Mouse (Mus musculus): ENCODE results near the gene Gm28036. TPM values are rescaled to one million over a fixed set of nuclear protein-coding genes. Genes with fewer than 3 reads are reported as not detected.
A peak's percentile ranks its signal among the peaks of the same experiment; 100 is the strongest.

Gm28036 gene
- polyA plus RNA-seq, 1 experiment from 2014 or later = 13.6 TPM

DNA sequence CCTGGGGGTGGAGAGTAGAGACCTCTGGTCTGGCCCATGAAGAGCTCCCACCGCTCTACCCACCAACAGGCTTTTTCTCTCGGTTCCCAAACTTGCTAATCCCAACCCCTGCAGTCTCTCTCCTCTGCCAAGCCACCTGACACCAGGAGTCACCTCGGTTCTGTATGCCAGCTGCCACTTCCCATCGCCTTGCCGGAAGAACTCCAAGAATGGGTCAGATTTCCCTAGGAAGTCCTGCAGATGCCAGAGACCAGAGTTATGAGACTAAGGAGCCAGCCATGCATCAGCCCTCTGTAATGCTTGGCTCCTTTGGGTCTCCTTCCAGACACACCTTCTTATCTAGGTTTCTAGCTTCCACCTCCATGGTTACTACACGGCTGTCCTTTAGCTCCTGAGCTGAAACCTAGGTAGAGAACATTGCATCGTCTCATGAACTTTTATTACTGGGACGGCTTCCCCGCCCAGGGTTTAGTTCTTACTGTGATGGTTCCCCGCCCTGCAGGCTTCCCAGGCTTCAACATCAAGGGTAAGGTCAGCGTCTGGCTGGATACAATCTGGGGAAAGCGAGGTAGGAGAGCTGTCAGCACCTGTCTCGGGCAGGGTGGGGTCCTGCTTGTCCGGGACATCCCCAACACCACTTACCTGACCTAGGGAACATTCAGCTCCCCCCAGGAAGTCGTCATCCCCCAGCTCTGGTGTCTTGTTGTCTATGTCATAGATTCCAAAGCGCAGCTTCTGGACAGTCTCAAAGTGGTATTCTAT, 48.3 kb downstream of the Gm28036 start:
- Histone ChIP-seq H3K9me3 (ENCODE audit: control insufficient read depth, low read length) (no peaks in the 10 kb centered on the region), H3K27me3 (replicated peaks; ENCODE audit: control insufficient read depth, insufficient read depth, low read length) (no peaks in the 10 kb centered on the region), H3K4me3 (ENCODE audit: low read depth, low read length) (no peak overlapping the region), H3K9ac (ENCODE audit: low read length) (no peak overlapping the region), H3K27ac (ENCODE audit: low read depth) (no peak overlapping the region), H3K36me3 (ENCODE audit: control insufficient read depth, insufficient read depth, low read length) (peaks cover 57% of the 10 kb centered on the region), H3K4me1 (replicated peaks; ENCODE audit: control insufficient read depth, insufficient read depth, low read length) (no peaks in the 10 kb centered on the region; the same call in 1 of the 2 replicates), H3K4me2 (ENCODE audit: low read length) (no peak overlapping the region)
- DNase-seq (ENCODE audit: low spot score) (peak; percentile 48), ATAC-seq (replicated peaks; ENCODE audit: low FRiP score, low TSS enrichment, low read depth) (no peak)
- WGBS = 85% methylated on average over 16 of the region's 16 CpGs

DNA sequence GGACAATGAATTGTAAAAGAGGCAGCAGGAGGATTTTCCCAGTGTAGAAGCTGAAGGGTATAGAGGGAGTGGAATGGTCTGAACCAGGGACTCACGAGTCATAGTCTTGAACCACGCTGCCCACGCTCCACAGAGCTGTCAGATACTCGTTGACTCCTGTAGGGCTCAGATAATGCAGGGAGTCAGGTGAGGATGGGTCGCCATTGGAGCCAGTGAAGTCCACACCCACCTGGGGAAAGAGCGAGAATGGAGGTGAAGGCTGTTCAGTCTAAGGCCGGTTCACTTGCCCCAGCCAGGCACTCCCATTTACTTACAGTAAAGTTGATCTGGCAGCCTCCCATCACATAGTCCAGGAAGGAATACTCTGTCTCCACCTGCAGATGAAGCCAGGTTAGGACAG, 49.4 kb downstream of the Gm28036 start:
- WGBS = 95% methylated on average over 7 of the region's 7 CpGs
- Histone ChIP-seq H3K9ac (ENCODE audit: low read length) (no peak overlapping the region), H3K27me3 (replicated peaks; ENCODE audit: control insufficient read depth, insufficient read depth, low read length) (no peaks in the 10 kb centered on the region), H3K27ac (ENCODE audit: low read depth) (no peak overlapping the region), H3K36me3 (ENCODE audit: control insufficient read depth, insufficient read depth, low read length) (peaks cover 68% of the 10 kb centered on the region), H3K4me3 (ENCODE audit: low read depth, low read length) (no peak overlapping the region), H3K4me2 (ENCODE audit: low read length) (no peak overlapping the region), H3K9me3 (ENCODE audit: control insufficient read depth, low read length) (no peaks in the 10 kb centered on the region), H3K4me1 (replicated peaks; ENCODE audit: control insufficient read depth, insufficient read depth, low read length) (no peaks in the 10 kb centered on the region; the same call in 1 of the 2 replicates)
- DNase-seq (ENCODE audit: low spot score) (peak; percentile 48), ATAC-seq (replicated peaks; ENCODE audit: low FRiP score, low TSS enrichment, low read depth) (no peak)

DNA sequence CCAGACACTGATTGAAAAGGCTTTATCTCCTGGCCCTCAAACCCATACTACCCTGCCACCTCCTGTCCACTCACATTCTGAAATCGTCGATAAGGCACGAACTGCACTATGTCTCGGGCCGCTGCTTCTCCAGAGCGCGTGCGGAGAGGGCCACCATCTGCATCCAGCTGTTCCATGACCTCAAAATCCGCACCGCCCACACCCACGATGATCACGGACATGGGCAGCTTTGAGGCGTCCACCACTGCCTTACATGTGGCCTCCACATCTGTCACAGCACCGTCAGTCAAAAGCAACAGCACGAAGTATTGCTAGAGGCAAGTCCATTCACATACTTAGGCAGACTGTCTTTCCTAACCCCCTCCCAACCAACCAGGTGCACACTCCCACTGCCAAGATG, 53.2 kb downstream of the Gm28036 start:
- Histone ChIP-seq H3K4me1 (replicated peaks; ENCODE audit: control insufficient read depth, insufficient read depth, low read length) (no peaks in the 10 kb centered on the region), H3K9me3 (ENCODE audit: control insufficient read depth, low read length) (no peaks in the 10 kb centered on the region), H3K27ac (ENCODE audit: low read depth) (no peak overlapping the region), H3K9ac (ENCODE audit: low read length) (no peak overlapping the region), H3K36me3 (ENCODE audit: control insufficient read depth, insufficient read depth, low read length) (peaks cover 97% of the 10 kb centered on the region), H3K4me2 (ENCODE audit: low read length) (no peak overlapping the region), H3K4me3 (ENCODE audit: low read depth, low read length) (no peak overlapping the region), H3K27me3 (replicated peaks; ENCODE audit: control insufficient read depth, insufficient read depth, low read length) (no peaks in the 10 kb centered on the region)
- DNase-seq (ENCODE audit: low spot score) = no peak
- ATAC-seq (replicated peaks; ENCODE audit: low FRiP score, low TSS enrichment, low read depth) = no peak
- WGBS = 89% methylated on average over 15 of the region's 15 CpGs

DNA sequence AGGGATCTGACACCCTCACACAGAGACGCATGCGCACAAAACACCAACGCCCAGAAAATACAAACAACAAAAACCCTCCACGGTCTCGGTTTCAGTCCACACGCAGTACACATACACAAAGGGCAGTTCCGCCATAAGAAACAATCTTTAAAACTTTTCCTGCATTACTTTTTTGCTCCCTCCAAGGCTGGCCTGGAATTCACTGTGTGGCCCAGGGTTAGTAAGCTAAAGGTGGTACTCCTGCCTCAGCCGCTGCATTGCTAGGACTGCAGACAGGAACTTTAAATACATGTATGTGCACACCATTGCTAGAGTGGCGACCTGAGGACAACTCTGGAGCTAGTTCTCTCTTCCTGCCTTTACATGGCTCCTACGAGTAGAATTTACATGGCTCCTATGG, 55.7 kb downstream of the Gm28036 start:
- ATAC-seq (replicated peaks; ENCODE audit: low FRiP score, low TSS enrichment, low read depth) = no peak
- Histone ChIP-seq H3K9ac (ENCODE audit: low read length) (no peak overlapping the region), H3K27me3 (replicated peaks; ENCODE audit: control insufficient read depth, insufficient read depth, low read length) (no peaks in the 10 kb centered on the region), H3K27ac (ENCODE audit: low read depth) (no peak overlapping the region), H3K4me2 (ENCODE audit: low read length) (no peak overlapping the region), H3K9me3 (ENCODE audit: control insufficient read depth, low read length) (no peaks in the 10 kb centered on the region), H3K4me3 (ENCODE audit: low read depth, low read length) (no peak overlapping the region), H3K4me1 (replicated peaks; ENCODE audit: control insufficient read depth, insufficient read depth, low read length) (0 out of 2 replicates have a peak, but pooled peaks cover 2% of the 10 kb centered on the region), H3K36me3 (ENCODE audit: control insufficient read depth, insufficient read depth, low read length) (peaks cover 79% of the 10 kb centered on the region)
- 95% methylated on average over 10 of the region's 10 CpGs for WGBS
- no peak for DNase-seq (ENCODE audit: low spot score)

DNA sequence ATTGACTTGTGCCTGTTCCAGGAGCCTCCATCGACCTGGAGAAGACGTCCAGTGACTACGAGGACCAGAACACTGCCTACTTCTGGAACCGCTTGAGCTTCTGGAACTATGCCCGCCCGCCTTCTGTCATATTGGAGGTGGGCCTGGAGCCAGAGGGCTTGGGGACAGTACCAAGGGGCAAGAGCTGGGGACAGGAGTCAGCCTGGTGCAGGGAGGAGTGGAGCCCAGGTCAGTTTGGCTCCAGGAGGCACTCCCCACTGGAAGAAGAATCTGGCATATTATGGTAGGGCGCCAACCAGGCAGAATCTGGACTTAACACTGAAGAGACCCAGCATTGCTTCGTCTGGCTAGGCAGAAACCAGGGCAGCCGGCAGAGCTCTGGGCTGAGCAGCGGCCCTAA, 59.0 kb downstream of the Gm28036 start:
- Histone ChIP-seq H3K9ac (ENCODE audit: low read length) (no peak overlapping the region), H3K9me3 (ENCODE audit: control insufficient read depth, low read length) (no peaks in the 10 kb centered on the region), H3K4me2 (ENCODE audit: low read length) (no peak overlapping the region), H3K36me3 (ENCODE audit: control insufficient read depth, insufficient read depth, low read length) (peaks cover 46% of the 10 kb centered on the region), H3K27me3 (replicated peaks; ENCODE audit: control insufficient read depth, insufficient read depth, low read length) (no peaks in the 10 kb centered on the region), H3K4me3 (ENCODE audit: low read depth, low read length) (no peak overlapping the region), H3K4me1 (replicated peaks; ENCODE audit: control insufficient read depth, insufficient read depth, low read length) (0 out of 2 replicates have a peak, but pooled peaks cover 3% of the 10 kb centered on the region), H3K27ac (ENCODE audit: low read depth) (no peak overlapping the region)
- WGBS = 90% methylated on average over 10 of the region's 10 CpGs
- ATAC-seq (replicated peaks; ENCODE audit: low FRiP score, low TSS enrichment, low read depth) (no peak), DNase-seq (ENCODE audit: low spot score) (no peak)

DNA sequence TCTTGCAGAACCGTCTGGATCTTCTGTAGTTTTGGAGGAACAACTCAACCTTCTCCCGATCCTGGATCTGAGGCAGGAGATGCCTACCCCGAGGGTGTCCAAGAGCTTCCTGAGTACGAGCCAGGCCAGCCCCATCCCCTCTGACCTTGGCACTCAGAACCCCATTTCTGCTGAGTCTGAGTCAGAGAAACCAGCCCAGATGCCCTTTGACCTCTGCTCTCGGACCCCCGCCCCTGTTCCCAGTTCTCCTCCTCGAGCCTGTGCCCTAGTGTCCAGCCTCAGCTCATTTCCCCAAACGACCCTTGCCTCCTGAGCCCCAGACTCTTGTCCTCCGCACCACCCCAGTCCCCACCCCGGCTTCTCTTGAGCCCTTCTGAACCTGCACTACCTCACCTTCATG, 60.8 kb downstream of the Gm28036 start:
- Histone ChIP-seq H3K4me1 (replicated peaks; ENCODE audit: control insufficient read depth, insufficient read depth, low read length) (0 out of 2 replicates have a peak, but pooled peaks cover 3% of the 10 kb centered on the region), H3K9me3 (ENCODE audit: control insufficient read depth, low read length) (no peaks in the 10 kb centered on the region), H3K4me3 (ENCODE audit: low read depth, low read length) (peak overlapping the region; percentile 74), H3K36me3 (ENCODE audit: control insufficient read depth, insufficient read depth, low read length) (peaks cover 29% of the 10 kb centered on the region), H3K27ac (ENCODE audit: low read depth) (no peak overlapping the region), H3K4me2 (ENCODE audit: low read length) (peak overlapping the region; percentile 81), H3K27me3 (replicated peaks; ENCODE audit: control insufficient read depth, insufficient read depth, low read length) (no peaks in the 10 kb centered on the region), H3K9ac (ENCODE audit: low read length) (no peak overlapping the region)
- 31% methylated on average over 10 of the region's 10 CpGs for WGBS
- ATAC-seq (replicated peaks; ENCODE audit: low FRiP score, low TSS enrichment, low read depth) (peak; percentile 16; the same call in 1 of the 2 replicates), DNase-seq (ENCODE audit: low spot score) (no peak)

DNA sequence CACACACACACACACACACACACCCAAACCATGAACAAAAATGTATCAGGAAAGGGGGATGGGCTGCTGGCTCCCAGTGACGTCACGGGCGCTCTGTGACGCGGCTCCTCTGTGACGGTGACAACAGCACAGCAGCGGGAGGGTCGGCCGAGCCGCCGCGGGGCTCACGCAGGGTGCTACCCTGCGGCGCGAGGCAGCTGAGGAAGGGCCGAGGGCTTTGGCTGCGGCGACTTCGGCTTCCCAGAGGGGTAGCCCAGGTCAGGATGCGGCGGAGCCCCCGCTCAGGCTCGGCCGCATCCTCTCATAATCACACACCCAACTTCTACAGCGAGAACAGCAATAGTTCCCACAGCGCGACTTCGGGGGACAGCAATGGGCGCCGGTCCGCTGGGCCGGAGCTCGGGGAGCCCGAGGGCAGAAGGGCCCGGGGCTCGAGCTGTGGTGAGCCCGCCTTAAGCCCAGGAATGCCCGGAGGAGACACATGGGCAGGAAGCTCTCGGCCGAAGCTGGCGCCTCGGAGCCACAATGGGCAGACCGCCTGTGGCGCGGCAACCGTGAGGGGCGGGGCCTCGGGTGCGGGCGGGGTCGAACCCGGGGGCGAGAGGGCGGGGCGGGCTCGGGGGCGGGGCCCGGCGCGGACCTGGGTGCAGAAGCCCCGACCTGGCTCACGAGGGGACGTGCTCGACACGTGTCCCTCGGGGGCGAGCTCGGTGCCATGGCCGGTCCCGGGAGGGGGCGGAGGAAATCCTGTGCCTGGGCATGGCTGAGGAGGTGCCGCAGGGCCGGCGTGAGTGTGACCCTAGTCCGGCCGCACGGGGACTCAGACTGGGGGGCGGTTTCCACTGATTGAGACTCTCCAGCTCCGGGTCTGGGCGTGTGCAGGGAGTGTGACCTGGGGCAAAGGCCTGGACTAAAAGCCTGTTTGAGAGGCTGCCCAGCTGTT, 61.5 kb downstream of the Gm28036 start, which contains the start of gene Spag4:
Gene Spag4, plus strand, starts transcription at position 77 of the 943 bp plus-strand sequence.
- H3K27me3 ChIP-seq (replicated peaks; ENCODE audit: control insufficient read depth, insufficient read depth, low read length) = no peaks in the 10 kb centered on the region
- H3K9me3 ChIP-seq (ENCODE audit: control insufficient read depth, low read length) = no peaks in the 10 kb centered on the region
- ATAC-seq (replicated peaks; ENCODE audit: low FRiP score, low TSS enrichment, low read depth) = peak; percentile 82
- peaks cover 21% of the 10 kb centered on the region for H3K36me3 ChIP-seq (ENCODE audit: control insufficient read depth, insufficient read depth, low read length)
- 0 out of 2 replicates have a peak, but pooled peaks cover 3% of the 10 kb centered on the region for H3K4me1 ChIP-seq (replicated peaks; ENCODE audit: control insufficient read depth, insufficient read depth, low read length)
- H3K4me3 ChIP-seq (ENCODE audit: low read depth, low read length) = peak within 1 kb of the TSS; percentile 74
- 1% methylated on average over 79 of the region's 81 CpGs for WGBS
- peak; percentile 91 for DNase-seq (ENCODE audit: low spot score)
- H3K4me2 ChIP-seq (ENCODE audit: low read length) = peak within 1 kb of the TSS; percentile 81
- H3K9ac ChIP-seq (ENCODE audit: low read length) = peak within 1 kb of the TSS; percentile 82
- peak within 1 kb of the TSS; percentile 89 for H3K27ac ChIP-seq (ENCODE audit: low read depth)

DNA sequence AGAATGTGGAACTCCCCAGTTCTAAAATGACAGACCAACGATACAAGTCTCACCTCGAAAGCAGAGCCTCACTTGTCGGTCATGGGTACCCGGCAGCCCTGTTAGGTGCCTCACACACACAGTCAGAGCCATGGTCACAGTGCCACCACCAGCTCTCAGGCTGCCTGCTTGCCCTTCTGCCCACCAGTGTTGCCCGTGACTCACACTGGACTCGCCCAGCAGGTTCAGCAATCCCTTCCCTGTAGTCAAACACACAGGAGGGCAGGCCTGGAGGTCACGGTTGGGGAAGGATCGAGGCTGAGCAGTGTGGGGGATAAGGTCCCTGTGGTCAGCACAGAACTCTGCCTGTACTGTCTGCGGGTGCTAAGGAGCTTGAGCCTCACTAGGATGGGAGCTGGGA, 74.1 kb downstream of the Gm28036 start, which contains the start of gene Fer1l4:
Gene Fer1l4, minus strand, starts transcription at position 132 of the 400 bp plus-strand sequence.
- ATAC-seq (replicated peaks; ENCODE audit: low FRiP score, low TSS enrichment, low read depth) (no peak), DNase-seq (ENCODE audit: low spot score) (no peak)
- WGBS = 75% methylated on average over 9 of the region's 9 CpGs
- no peak within 1 kb of the TSS for H3K27ac ChIP-seq (ENCODE audit: low read depth)
- no peaks in the 10 kb centered on the region for H3K36me3 ChIP-seq (ENCODE audit: control insufficient read depth, insufficient read depth, low read length)
- no peak within 1 kb of the TSS for H3K9ac ChIP-seq (ENCODE audit: low read length)
- no peaks in the 10 kb centered on the region for H3K9me3 ChIP-seq (ENCODE audit: control insufficient read depth, low read length)
- H3K4me3 ChIP-seq (ENCODE audit: low read depth, low read length) = no peak within 1 kb of the TSS
- H3K27me3 ChIP-seq (replicated peaks; ENCODE audit: control insufficient read depth, insufficient read depth, low read length) = no peaks in the 10 kb centered on the region
- no peaks in the 10 kb centered on the region for H3K4me1 ChIP-seq (replicated peaks; ENCODE audit: control insufficient read depth, insufficient read depth, low read length)
- no peak within 1 kb of the TSS for H3K4me2 ChIP-seq (ENCODE audit: low read length)

All from intestine, embryonic 14.5 days (tissue).